Mouse (Mus musculus) midbrain, embryonic 12.5 days (tissue): ENCODE data around the gene Pde6d. TPM values are rescaled to one million over a fixed set of nuclear protein-coding genes. Genes with fewer than 3 reads are reported as not detected.

Experiments used
- ATAC-seq: fragments of 200-750 bp; cut with Nextera tagmentation; 2 replicates; pipeline ENCODE4 v1.8.0; 2017; ENCODE audit warnings: low read depth, moderate TSS enrichment, moderate library complexity; ENCODE audit not compliant: low FRiP score
- H3K27ac ChIP-seq: fragments of 300-500 bp; sonication (generic); replicated peaks from 2 replicates; pipeline ENCODE4 v1.5.1; 2016; ENCODE audit warnings: mild to moderate bottlenecking
- H3K27me3 ChIP-seq: fragments of 300-500 bp; sonication (generic); 2 replicates; pipeline ENCODE4 v1.6.1; 2016; ENCODE audit warnings: mild to moderate bottlenecking
- H3K36me3 ChIP-seq: fragments of 300-500 bp; sonication (generic); 2 replicates; pipeline ENCODE4 v1.6.1; 2016
- H3K4me1 ChIP-seq: fragments of 300-500 bp; sonication (generic); 2 replicates; pipeline ENCODE4 v1.6.1; 2016
- H3K4me2 ChIP-seq: fragments of 300-500 bp; sonication (generic); replicated peaks from 2 replicates; pipeline ENCODE4 v1.6.1; 2016; ENCODE audit warnings: mild to moderate bottlenecking, moderate library complexity
- H3K4me3 ChIP-seq: fragments of 300-500 bp; sonication (generic); 2 replicates; pipeline ENCODE4 v1.5.1; 2016; ENCODE audit warnings: mild to moderate bottlenecking
- H3K9ac ChIP-seq: fragments of 300-500 bp; sonication (generic); replicated peaks from 2 replicates; pipeline ENCODE4 v1.6.1; 2016; ENCODE audit warnings: mild to moderate bottlenecking, moderate library complexity
- H3K9me3 ChIP-seq: fragments of 300-500 bp; sonication (generic); 2 replicates; pipeline ENCODE4 v1.6.1; 2016; ENCODE audit warnings: mild to moderate bottlenecking
- WGBS: fragments of 180-500 bp; shearing (Covaris S2); methylation state at CpG from one replicate; pipeline ENCODE4 v1.1.7; 2016; 5-methylcytosine and 5-hydroxymethylcytosine counted together
- polyA plus RNA-seq: library from polyadenylated mRNA; unstranded; fragments of >200 nt; fragmentation: Nextera tagmentation; extraction: Ambion mirVana; gene quantifications from 2 replicates; pipeline ENCODE4 v1.2.1, GENCODE M21; 2016

Gene Pde6d
- polyA plus RNA-seq, 1 experiment from 2014 or later = 104 TPM

DNA sequence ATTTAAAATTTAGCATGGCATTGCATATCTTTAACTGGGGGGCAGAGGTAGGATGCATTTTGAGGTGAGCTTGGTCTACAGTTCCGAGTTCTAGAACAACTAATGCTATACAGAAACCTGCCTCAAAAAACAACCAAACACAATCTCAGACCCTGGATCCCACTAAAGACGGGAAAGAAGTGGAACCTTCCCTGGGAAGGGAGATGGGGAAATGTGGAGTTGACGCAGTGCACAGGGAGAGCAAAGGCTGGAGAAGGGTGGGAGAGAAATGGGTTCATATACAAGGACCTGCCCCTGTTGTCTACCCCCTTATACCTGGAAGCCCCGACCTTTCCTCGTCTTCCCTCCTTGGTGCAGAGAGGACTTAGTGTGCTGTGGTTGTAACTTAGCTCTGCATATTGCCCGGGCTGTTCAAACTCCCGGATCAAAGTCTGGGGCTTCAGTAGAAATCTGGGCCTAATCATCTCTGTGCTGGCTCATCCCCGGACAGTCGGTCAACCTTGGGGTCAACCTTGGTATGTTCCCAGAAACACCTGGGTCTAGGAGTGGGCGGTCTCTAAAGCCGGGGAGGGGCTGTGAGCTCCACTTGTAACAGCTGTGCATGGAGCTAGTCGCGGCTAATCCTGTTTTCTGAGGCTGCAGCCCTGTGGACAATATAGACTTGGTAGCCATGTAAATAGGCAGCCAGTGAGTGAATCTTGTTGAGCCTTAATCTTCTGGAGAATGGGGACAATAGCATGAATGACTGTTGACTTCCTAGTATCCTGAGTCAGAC, 50.7 kb downstream of the Pde6d start:
- Histone ChIP-seq H3K4me2 (peak overlapping the region; percentile 18), H3K36me3 (peaks cover 28% of the 10 kb centered on the region)

DNA sequence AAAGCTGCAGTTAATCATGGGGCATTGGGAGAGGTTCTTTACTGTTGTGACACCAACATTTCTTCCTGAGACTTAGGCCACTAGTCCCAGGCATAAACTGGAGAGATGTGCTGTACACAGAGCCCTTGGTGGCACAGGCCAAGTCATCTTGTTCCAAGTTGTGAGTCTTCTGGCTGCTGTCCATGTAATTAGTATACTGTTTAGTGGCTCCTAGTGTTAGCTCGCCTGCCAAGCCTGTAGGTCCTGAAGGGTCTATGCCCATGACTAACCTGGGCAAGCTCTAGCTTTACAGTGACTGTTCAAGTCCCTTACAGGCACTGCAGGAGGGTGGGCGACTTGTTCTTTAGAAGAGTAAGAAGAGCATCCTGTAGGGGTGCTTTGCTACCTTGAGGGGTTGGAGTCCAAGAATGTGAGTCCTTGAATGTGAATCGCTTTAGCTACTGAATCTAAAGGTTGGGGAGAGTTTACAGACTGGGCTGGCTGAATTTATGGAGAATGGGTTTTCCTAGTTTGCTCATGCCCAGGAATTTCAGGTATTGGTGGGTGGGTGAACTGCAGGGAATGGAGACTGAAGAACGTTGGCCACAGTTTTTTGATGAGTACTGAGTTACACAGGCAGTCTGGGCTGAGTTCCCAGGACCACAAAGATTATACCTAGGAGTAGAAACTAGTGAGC, 51.4 kb downstream of the Pde6d start:
- 17% methylated on average over 4 of the region's 4 CpGs for WGBS
- Histone ChIP-seq H3K4me2 (peak overlapping the region; percentile 18), H3K4me1 (peaks cover 34% of the 10 kb centered on the region), H3K9me3 (no peaks in the 10 kb centered on the region), H3K36me3 (peaks cover 28% of the 10 kb centered on the region), H3K27me3 (no peaks in the 10 kb centered on the region), H3K27ac (peak overlapping the region; percentile 77), H3K9ac (peak overlapping the region; percentile 35), H3K4me3 (peak overlapping the region; percentile 9; the same call in 1 of the 2 replicates)
- ATAC-seq = no peak

More for the DNA sequence above, 50.7 kb downstream of the Pde6d start:
- WGBS = 3% methylated on average over 13 of the region's 13 CpGs
- Histone ChIP-seq H3K4me1 (peaks cover 34% of the 10 kb centered on the region), H3K4me3 (peak overlapping the region; percentile 9), H3K27me3 (no peaks in the 10 kb centered on the region), H3K27ac (peak overlapping the region; percentile 77), H3K9me3 (no peaks in the 10 kb centered on the region), H3K9ac (peak overlapping the region; percentile 35)
- peak; percentile 65 for ATAC-seq

DNA sequence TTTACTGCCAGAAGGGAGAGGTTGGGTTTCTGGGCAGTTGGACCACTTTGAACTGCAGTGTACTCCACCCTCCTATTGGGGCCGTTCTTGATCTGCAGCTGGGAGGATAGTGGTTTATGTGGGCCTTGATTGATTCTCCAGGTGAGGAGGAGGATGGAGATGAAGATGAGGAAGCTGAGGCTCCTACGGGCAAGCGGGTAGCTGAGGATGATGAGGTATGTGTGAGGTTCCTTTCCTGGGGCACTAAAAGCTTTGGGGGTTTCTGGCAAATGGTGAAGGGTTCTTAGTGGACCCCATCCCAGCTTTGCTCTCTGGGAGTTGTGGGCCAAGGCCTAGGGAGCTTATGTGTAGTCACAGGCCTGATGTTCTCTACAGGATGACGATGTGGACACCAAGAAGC, 52.8 kb downstream of the Pde6d start:
- peak overlapping the region; percentile 99; the same call in 1 of the 2 replicates for H3K27ac ChIP-seq
- ATAC-seq = no peak

DNA sequence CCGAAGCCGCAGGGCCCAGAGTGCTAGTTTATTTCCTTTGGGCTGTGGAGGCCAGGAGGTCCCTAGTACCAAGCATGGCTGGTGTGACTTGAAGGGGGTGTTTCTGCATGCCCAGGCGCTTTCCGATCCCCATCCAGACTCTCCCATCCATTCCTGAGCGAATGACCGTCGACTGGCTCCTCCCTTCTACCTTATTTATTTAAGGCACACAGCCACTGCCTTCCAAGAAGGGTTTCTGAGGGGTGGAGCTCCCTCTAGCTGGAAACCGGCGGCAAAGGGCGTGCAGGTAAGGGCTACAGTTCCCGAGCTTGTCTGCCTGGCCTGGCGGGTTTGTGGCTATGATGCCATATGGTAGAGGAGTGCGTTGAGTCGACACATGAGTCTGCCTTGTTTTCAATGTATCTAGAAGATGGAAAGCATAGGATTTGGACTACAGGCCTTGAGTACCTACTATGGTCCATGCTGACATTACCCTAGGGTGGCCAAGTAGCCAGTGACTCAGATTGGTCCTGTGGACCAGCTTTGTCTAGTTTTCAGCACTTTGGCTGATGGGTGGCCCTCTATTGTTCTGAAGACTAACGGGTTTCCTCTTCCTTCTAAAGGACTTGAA, 53.8 kb downstream of the Pde6d start:
- Histone ChIP-seq H3K36me3 (peaks cover 26% of the 10 kb centered on the region), H3K27me3 (no peaks in the 10 kb centered on the region), H3K27ac (peak overlapping the region; percentile 99), H3K4me1 (peaks cover 48% of the 10 kb centered on the region), H3K9ac (peak overlapping the region; percentile 100), H3K9me3 (no peaks in the 10 kb centered on the region), H3K4me3 (peak overlapping the region; percentile 100), H3K4me2 (peak overlapping the region; percentile 99)
- WGBS = under 1% methylated on average over 15 of the region's 15 CpGs
- no peak for ATAC-seq

More for the DNA sequence above, 52.8 kb downstream of the Pde6d start:
- H3K4me2 ChIP-seq = peak overlapping the region; percentile 99
- 64% methylated on average over 4 of the region's 4 CpGs for WGBS
- H3K9me3 ChIP-seq = no peaks in the 10 kb centered on the region
- H3K9ac ChIP-seq = peak overlapping the region; percentile 100
- H3K27me3 ChIP-seq = no peaks in the 10 kb centered on the region
- peak overlapping the region; percentile 100 for H3K4me3 ChIP-seq
- peaks cover 28% of the 10 kb centered on the region for H3K36me3 ChIP-seq
- peaks cover 39% of the 10 kb centered on the region for H3K4me1 ChIP-seq

DNA sequence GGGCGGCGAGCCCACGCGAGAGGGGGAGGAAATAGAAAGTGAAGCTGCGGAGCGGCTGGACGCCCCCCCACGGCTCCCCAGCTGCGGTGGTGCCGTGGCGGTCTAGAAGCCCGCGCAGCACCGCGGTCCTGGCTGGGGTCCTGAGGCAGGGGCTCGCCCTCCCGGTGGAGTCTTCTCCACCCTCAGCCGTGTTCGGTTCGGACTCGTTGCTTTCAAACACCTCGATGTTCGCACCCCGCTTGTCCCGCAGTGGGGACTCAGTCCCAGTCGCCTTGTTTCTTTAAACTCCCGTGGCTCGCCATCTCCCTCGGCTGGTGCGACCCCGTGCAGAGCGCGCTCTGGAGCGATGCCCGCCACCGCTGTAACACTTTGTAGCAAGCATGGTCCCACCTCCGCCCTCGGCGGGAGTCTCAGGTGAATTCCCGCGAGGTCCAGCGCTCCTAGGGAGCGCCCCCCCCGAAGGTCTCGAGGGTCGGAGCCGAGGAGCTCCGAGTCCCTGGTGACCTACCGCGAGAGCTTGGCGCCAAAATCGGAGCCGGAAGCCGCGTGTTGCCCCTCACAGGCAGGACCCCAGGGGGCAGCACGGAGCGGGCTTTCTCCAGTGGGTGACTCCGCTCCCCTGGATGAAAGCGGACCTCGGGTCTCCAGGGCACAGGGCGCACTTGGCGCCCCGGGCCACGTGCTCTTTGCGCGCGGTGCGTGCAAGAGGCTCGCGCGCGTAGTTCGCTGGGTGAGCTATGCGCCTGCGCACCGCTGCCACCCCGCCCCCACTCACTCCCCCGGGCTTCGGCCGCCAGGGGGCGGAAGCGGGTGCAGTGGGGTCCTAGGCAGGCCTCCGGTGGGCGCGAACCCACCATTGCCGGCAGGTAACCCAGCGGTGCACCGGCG, 54.6 kb downstream of the Pde6d start:
- Histone ChIP-seq H3K4me1 (peaks cover 46% of the 10 kb centered on the region), H3K4me2 (peak overlapping the region; percentile 99), H3K9me3 (no peaks in the 10 kb centered on the region), H3K4me3 (peak overlapping the region; percentile 100), H3K27ac (peak overlapping the region; percentile 99), H3K27me3 (no peaks in the 10 kb centered on the region), H3K9ac (peak overlapping the region; percentile 100), H3K36me3 (peaks cover 19% of the 10 kb centered on the region)
- WGBS = under 1% methylated on average over 88 of the region's 89 CpGs
- no peak for ATAC-seq

DNA sequence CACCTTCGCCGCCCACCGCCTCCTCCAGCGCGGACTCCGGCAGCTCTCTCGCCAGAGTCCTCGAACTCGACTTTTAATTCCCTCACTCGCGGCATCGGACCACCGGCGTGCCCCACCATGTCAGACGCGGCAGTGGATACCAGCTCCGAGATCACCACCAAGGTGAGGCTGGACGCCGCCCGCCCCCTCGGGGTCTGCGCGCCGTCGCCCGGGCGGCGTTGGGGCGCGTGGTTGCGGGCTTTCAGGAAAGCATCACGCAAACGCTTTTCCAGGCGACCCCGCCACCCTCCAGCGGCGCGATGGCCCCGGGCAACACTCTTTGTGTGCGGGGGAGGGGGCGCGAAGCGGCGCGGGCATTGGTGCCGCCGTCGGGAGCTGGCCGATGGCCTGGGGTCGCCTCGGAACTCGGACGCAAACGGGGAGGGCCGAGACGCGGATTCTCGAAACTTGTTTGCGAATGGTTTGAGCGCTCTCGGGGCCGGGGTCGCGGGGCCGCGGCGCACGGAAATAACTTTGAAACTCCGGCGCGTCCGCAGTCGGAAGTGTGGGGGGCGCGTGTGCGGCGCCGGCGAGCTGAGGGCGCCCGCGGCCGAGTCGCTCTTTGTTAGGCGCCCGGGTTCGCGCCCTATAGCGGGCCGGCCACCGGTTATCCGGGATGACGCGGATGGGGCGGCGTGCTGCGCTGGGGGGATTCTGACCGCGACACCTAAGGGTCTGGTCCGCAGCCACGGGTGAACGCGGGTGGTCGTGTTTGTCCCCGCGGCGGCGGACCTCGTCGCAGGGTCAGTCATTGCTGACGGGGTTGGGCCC, 55.4 kb downstream of the Pde6d start:
- Histone ChIP-seq H3K27me3 (no peaks in the 10 kb centered on the region), H3K36me3 (peaks cover 19% of the 10 kb centered on the region), H3K4me1 (peaks cover 43% of the 10 kb centered on the region), H3K4me2 (peak overlapping the region; percentile 99), H3K4me3 (peak overlapping the region; percentile 100), H3K9me3 (no peaks in the 10 kb centered on the region), H3K9ac (peak overlapping the region; percentile 100), H3K27ac (peak overlapping the region; percentile 99)
- WGBS = under 1% methylated on average over 110 of the region's 111 CpGs
- peak; percentile 4; the same call in 1 of the 2 replicates for ATAC-seq

DNA sequence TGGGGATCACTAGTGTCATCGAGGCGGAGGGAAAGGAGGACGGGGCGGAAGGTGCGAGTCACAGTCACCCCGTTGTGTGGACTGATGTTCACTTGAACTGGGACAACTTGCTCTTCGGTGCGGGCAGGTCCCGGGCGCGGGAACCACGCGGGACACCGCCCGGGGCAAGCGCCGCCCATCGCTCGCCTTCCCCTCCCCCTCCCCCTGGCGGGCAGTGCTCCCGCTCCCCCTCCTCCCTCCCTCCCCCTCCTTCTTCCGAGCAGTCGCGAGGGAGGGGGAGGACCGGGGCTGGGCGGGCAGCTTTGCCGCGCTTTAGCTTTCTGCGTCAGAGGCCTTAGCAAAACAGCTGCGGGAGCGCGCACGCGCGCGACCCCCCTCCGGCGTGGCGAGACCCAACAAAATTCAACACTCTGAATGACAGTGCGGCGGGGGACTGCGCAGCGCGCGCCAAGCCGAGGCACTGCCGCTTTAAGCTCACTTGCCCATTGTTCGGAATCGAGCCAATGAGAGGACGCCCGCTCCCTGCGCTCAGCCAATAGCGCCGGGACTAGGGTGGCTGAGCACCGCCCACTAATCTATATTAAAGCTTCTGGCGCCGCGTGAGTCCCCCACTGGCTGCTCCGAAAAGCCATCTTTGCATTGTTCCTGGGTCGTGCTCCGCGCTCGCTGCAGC, 56.2 kb downstream of the Pde6d start, which contains the start of gene Ptma:
TSS of gene Ptma (plus strand) at position 611 of the 673 bp plus-strand sequence.
- 0% methylated on average over 42 of the region's 63 CpGs for WGBS
- peak; percentile 96 for ATAC-seq
- H3K4me2 ChIP-seq = peak within 1 kb of the TSS; percentile 99
- H3K4me3 ChIP-seq = peak within 1 kb of the TSS; percentile 100
- H3K4me1 ChIP-seq = peaks cover 37% of the 10 kb centered on the region
- peak within 1 kb of the TSS; percentile 99 for H3K27ac ChIP-seq
- no peaks in the 10 kb centered on the region for H3K27me3 ChIP-seq
- no peaks in the 10 kb centered on the region for H3K9me3 ChIP-seq
- H3K9ac ChIP-seq = peak within 1 kb of the TSS; percentile 100
- H3K36me3 ChIP-seq = peaks cover 19% of the 10 kb centered on the region

DNA sequence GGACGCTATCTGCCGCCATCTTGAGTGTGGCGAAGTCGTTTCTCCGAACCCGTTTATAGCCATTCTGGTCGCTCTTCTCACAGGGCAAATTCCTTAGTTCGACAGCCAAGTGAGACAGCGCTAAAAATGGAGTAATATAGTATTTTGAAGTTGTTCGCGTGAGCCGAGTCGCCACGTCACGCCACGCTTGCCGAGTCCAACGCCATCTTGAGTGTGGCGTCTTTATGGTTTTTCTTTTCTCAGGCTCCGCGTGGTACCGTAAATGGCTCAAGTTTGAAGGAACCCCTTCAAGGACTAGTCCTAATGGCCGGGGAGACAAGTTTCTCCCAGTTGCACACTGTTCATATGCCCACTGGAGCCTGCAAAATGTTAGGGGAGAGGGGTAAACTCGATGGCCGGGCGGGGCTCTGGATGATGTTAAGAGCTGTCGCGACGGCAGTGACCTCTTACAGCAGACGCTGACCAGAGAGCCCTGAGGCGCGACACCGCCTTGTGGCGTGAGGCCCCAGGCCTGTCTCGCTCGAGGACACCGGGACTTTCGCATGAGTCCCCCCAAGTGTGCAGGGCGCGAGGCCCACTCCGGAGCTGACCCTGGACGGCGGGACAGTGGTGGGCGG, 56.8 kb downstream of the Pde6d start:
- Histone ChIP-seq H3K27ac (peak overlapping the region; percentile 99), H3K4me3 (peak overlapping the region; percentile 100), H3K27me3 (no peaks in the 10 kb centered on the region), H3K9ac (peak overlapping the region; percentile 90), H3K9me3 (no peaks in the 10 kb centered on the region), H3K4me2 (peak overlapping the region; percentile 79), H3K4me1 (peaks cover 31% of the 10 kb centered on the region), H3K36me3 (peaks cover 14% of the 10 kb centered on the region)
- peak; percentile 7 for ATAC-seq
- WGBS = 1% methylated on average over 44 of the region's 44 CpGs

DNA sequence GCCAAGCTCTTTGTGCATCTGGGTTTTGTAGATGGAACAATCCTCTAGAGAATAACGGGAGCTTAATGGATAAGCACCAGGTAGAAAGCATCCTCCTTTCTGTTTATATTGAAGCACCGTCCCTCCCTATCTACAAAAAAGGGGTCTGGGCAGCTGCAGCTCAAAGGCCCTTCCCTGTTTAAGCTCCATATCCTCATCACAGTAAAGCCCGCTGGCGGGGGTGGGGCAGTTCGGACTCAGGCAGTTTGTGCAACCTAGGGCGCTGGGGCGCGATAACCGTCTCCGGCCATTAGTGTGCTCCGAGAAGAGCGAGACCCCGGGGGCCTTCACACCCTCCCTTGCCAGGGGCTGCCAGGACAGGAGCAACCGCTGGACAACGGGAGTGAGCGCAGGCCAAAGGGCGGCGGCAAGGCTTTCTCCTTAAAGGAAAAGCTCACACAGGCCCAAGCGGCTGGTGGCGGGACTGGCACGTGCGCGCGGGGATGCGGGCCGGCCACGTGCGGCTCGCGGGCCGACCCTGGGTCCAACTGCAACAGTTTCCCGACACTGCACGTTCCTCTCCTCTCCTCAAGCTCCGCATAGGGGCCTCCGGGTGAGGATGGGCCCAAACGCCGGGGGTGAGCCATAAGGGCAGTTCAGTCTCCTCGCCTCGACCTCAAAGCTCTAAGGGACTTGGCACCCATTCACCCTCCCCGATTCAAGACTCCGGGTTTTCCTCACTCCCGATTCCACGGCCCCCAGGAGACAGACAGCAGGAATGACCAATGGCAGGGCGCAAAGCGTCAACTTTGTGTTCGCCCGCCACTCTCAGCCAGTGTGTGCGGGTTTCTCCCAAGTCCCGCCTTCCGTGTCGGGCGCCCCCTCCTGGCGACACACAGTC, 57.6 kb downstream of the Pde6d start:
- Histone ChIP-seq H3K27me3 (no peaks in the 10 kb centered on the region), H3K4me3 (peak overlapping the region; percentile 100), H3K36me3 (peaks cover 13% of the 10 kb centered on the region), H3K4me1 (peaks cover 29% of the 10 kb centered on the region), H3K9me3 (no peaks in the 10 kb centered on the region), H3K27ac (peak overlapping the region; percentile 99), H3K9ac (peak overlapping the region; percentile 90), H3K4me2 (peak overlapping the region; percentile 79)
- ATAC-seq = peak; percentile 74
- 1% methylated on average over 53 of the region's 53 CpGs for WGBS
